Mouse (Mus musculus): ENCODE data around the gene Thbs2. TPM values are rescaled to one million over a fixed set of nuclear protein-coding genes. Genes with fewer than 3 reads are reported as not detected.

The Thbs2 gene
- polyA plus RNA-seq, 1 experiment from 2014 or later: 7.0 TPM

DNA sequence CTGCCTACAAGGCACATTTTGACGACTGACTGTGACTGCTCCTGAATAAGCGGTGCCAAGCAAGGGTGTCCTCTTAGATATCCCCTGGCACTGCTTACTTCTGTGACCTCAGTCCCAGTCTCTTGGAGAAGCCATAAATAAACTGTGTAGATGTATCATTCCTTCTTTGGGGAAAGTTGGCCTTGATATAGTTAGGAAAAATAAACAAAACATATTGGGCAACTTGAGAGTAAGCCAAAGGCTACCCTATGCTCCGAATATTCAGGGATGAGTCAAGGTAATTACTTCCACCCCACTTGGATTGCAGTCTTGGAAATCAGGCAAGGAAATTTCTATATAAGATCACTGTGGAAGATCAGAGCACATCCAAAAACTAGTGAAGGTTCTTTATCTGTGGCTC lies 74.0 kb downstream of the Thbs2 start:
- Histone ChIP-seq H3K9me3 (no peaks in the 10 kb centered on the region), H3K4me3 (no peak overlapping the region), H3K9ac (no peak overlapping the region), H3K4me1 (no peaks in the 10 kb centered on the region), H3K4me2 (replicated peaks) (no peak overlapping the region), H3K27ac (no peak overlapping the region), H3K36me3 (no peaks in the 10 kb centered on the region), H3K27me3 (replicated peaks) (no peaks in the 10 kb centered on the region)
- ATAC-seq (ENCODE audit: low FRiP score, low read depth): no peak
- WGBS: 90% methylated on average over 3 of the region's 3 CpGs

GRCm38 (mm10) chr17:14619038-14619437 lies 75.0 kb downstream of the Thbs2 start:
- Histone ChIP-seq H3K36me3 (no peaks in the 10 kb centered on the region), H3K9ac (no peak overlapping the region), H3K9me3 (no peaks in the 10 kb centered on the region), H3K4me2 (replicated peaks) (no peak overlapping the region), H3K27ac (no peak overlapping the region), H3K4me1 (no peaks in the 10 kb centered on the region), H3K4me3 (no peak overlapping the region), H3K27me3 (replicated peaks) (no peaks in the 10 kb centered on the region)
- no peak for ATAC-seq (ENCODE audit: low FRiP score, low read depth)
- WGBS: 73% methylated on average over 4 of the region's 4 CpGs

Other genes with a start within 250 kb of the Thbs2 start
- gene Wdr27, start 248.9 kb upstream of the Thbs2 start, polyA plus RNA-seq (2016; fragmentation: Nextera tagmentation; extraction: Ambion mirVana): 6.9 and 7.6 TPM in 2 replicates
- 33.9 and 37.2 TPM in 2 replicates for gene 1600012H06Rik, start 248.9 kb upstream of the Thbs2 start, polyA plus RNA-seq (2016; fragmentation: Nextera tagmentation; extraction: Ambion mirVana)

All from neural tube, embryonic 12.5 days (tissue).